Mouse (Mus musculus): ENCODE measurements around the gene Nubp2. TPM values are rescaled to one million over a fixed set of nuclear protein-coding genes. Genes with fewer than 3 reads are reported as not detected.

The Nubp2 gene
- polyA plus RNA-seq, 1 experiment: 38.5 TPM

GRCm38 (mm10) chr17:24892785-24893184 lies 6.6 kb upstream of the Nubp2 start:
- peaks cover 5% of the 10 kb centered on the region for H3K36me3 ChIP-seq (ENCODE audit: control insufficient read depth, insufficient read depth)
- peaks cover 12% of the 10 kb centered on the region for H3K79me2 ChIP-seq (ENCODE audit: control insufficient read depth, insufficient read depth)
- no peak overlapping the region for H3K4me3 ChIP-seq
- no peak overlapping the region for H3K4me2 ChIP-seq (ENCODE audit: low read depth)
- TF ChIP-seq POLR2AphosphoS2 (IDR thresholded peaks at IDR 0.05; ENCODE audit: insufficient read length, low read depth): peak; percentile 27
- TF ChIP-seq TCF12 (IDR thresholded peaks at IDR 0.05; ENCODE audit: insufficient read depth, poor library complexity, severe bottlenecking): no peak
- H3ac ChIP-seq (ENCODE audit: control insufficient read depth, insufficient read length): no peak overlapping the region
- H3K27me3 ChIP-seq (ENCODE audit: control insufficient read depth, insufficient read depth, insufficient read length): no peaks in the 10 kb centered on the region

DNA sequence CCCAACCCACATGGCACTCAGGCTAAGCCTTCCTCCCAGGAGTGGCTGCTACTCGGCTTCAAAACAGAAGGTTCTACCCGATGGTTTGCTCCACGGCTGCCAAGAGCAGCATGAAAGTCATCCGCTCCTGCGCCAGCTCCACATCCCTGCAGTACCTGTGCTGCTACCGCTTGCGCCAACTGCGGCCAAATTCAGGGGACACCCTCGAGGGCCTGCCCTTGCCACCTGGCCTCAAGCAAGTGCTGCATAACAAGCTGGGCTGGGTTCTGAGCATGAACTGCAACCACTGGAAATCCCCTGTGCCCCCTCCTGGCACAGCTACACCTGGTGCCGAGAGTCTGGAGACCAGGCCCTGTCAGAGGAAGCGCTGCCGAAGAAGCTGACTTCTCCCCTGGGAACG lies 5.2 kb upstream of the Nubp2 start:
- no peak overlapping the region for H3ac ChIP-seq (ENCODE audit: control insufficient read depth, insufficient read length)
- no peak overlapping the region for H3K4me2 ChIP-seq (ENCODE audit: low read depth)
- H3K36me3 ChIP-seq (ENCODE audit: control insufficient read depth, insufficient read depth): peaks cover 5% of the 10 kb centered on the region
- peaks cover 18% of the 10 kb centered on the region for H3K79me2 ChIP-seq (ENCODE audit: control insufficient read depth, insufficient read depth)
- H3K27me3 ChIP-seq (ENCODE audit: control insufficient read depth, insufficient read depth, insufficient read length): no peaks in the 10 kb centered on the region
- H3K4me3 ChIP-seq: no peak overlapping the region
- no peak for TF ChIP-seq E2F4 (IDR thresholded peaks at IDR 0.05; ENCODE audit: insufficient read depth)
- TF ChIP-seq REST (IDR thresholded peaks at IDR 0.05; ENCODE audit: insufficient read depth, insufficient read length): no peak
- no peak for TF ChIP-seq SRF (IDR thresholded peaks at IDR 0.05; ENCODE audit: control insufficient read depth, insufficient read length, low read depth)
- TF ChIP-seq MYOG (IDR thresholded peaks at IDR 0.05; ENCODE audit: control insufficient read depth in 1 of 3, insufficient read depth in 1 of 3, insufficient read length in 2 of 3, low read depth in 2 of 3): no peak
- no peak for TF ChIP-seq CEBPB (IDR thresholded peaks at IDR 0.05; ENCODE audit: insufficient read depth, poor library complexity, severe bottlenecking)
- no peak for TF ChIP-seq MYOD1 (IDR thresholded peaks at IDR 0.05; ENCODE audit: control insufficient read depth in 1 of 3, insufficient read length in 2 of 3, low read depth in 2 of 3)
- TF ChIP-seq TCF12 (IDR thresholded peaks at IDR 0.05; ENCODE audit: insufficient read depth, poor library complexity, severe bottlenecking): no peak
- no peak for TF ChIP-seq USF1 (IDR thresholded peaks at IDR 0.05; ENCODE audit: low read depth)
- TF ChIP-seq POLR2AphosphoS2 (IDR thresholded peaks at IDR 0.05; ENCODE audit: insufficient read length, low read depth): no peak
- TF ChIP-seq TCF3 (IDR thresholded peaks at IDR 0.05; ENCODE audit: insufficient read length, low read depth): no peak

DNA sequence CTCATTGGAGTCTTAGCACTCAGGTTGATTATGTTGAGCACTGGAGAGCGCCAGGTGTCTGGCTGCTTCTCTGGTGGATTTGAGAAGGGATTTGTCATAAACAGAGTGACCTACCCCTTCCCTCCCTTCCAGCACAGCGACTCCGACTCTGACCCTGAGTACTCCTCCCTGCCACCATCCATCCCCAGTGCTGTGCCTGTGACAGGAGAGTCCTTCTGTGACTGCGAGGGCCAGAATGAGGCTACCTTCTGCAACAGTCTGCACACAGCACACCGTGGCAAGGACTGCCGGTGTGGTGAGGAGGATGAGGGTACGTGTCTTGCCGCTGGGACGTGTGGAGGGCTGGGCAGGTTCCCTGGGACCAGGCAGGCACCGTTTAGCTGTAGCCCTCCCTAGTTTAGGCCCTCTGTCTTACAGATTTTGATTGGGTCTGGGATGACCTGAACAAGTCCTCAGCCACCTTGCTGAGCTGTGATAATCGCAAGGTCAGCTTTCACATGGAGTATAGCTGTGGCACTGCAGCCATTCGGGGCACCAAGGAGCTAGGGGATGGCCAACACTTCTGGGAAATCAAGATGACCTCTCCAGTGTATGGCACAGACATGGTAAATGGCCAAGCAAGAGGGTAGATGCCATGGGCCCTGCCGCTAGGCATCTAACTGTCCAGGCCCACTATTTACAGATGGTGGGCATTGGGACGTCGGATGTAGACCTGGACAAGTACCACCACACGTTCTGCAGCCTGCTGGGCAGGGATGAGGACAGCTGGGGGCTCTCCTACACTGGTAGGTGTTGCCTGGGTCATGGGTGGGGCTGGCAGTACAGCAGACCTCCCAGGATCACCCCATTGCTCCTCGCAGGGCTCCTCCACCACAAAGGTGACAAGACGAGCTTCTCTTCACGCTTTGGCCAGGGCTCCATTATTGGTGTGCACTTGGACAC lies 4.3 kb upstream of the Nubp2 start:
- H3K36me3 ChIP-seq (ENCODE audit: control insufficient read depth, insufficient read depth): peaks cover 5% of the 10 kb centered on the region

GRCm38 (mm10) chr17:24888862-24889261 lies 2.7 kb upstream of the Nubp2 start:
- Histone ChIP-seq H3K4me2 (ENCODE audit: low read depth) (no peak overlapping the region), H3K27me3 (ENCODE audit: control insufficient read depth, insufficient read depth, insufficient read length) (no peaks in the 10 kb centered on the region), H3K4me3 (no peak overlapping the region), H3K36me3 (ENCODE audit: control insufficient read depth, insufficient read depth) (peaks cover 5% of the 10 kb centered on the region), H3K79me2 (ENCODE audit: control insufficient read depth, insufficient read depth) (peaks cover 9% of the 10 kb centered on the region), H3ac (ENCODE audit: control insufficient read depth, insufficient read length) (no peak overlapping the region)
- TF ChIP-seq MYOG (IDR thresholded peaks at IDR 0.05; ENCODE audit: control insufficient read depth in 1 of 3, insufficient read depth in 1 of 3, insufficient read length in 2 of 3, low read depth in 2 of 3): no peak
- no peak for TF ChIP-seq REST (IDR thresholded peaks at IDR 0.05; ENCODE audit: insufficient read depth, insufficient read length)
- no peak for TF ChIP-seq MYOD1 (IDR thresholded peaks at IDR 0.05; ENCODE audit: control insufficient read depth in 1 of 3, insufficient read length in 2 of 3, low read depth in 2 of 3)
- no peak for TF ChIP-seq TCF12 (IDR thresholded peaks at IDR 0.05; ENCODE audit: insufficient read depth, poor library complexity, severe bottlenecking)
- TF ChIP-seq POLR2A (IDR thresholded peaks at IDR 0.05; ENCODE audit: insufficient read length, low read depth): peak; percentile 39
- peak; percentile 98 for TF ChIP-seq POLR2AphosphoS2 (IDR thresholded peaks at IDR 0.05; ENCODE audit: insufficient read length, low read depth)

More for the DNA sequence above, 4.3 kb upstream of the Nubp2 start:
- Histone ChIP-seq H3K4me2 (ENCODE audit: low read depth) (no peak overlapping the region), H3K27me3 (ENCODE audit: control insufficient read depth, insufficient read depth, insufficient read length) (no peaks in the 10 kb centered on the region), H3ac (ENCODE audit: control insufficient read depth, insufficient read length) (no peak overlapping the region), H3K79me2 (ENCODE audit: control insufficient read depth, insufficient read depth) (peaks cover 18% of the 10 kb centered on the region), H3K4me3 (no peak overlapping the region)
- TF ChIP-seq POLR2AphosphoS2 (IDR thresholded peaks at IDR 0.05; ENCODE audit: insufficient read length, low read depth) (peak; percentile 86), MYOD1 (IDR thresholded peaks at IDR 0.05; ENCODE audit: control insufficient read depth in 1 of 3, insufficient read length in 2 of 3, low read depth in 2 of 3) (no peak), POLR2A (IDR thresholded peaks at IDR 0.05; ENCODE audit: insufficient read length, low read depth) (peak; percentile 34)

- Histone ChIP-seq H3K27me3 (ENCODE audit: control insufficient read depth, insufficient read depth, insufficient read length) (no peaks in the 10 kb centered on the region), H3K4me2 (ENCODE audit: low read depth) (peak overlapping the region; percentile 94), H3K36me3 (ENCODE audit: control insufficient read depth, insufficient read depth) (peaks cover 4% of the 10 kb centered on the region), H3ac (ENCODE audit: control insufficient read depth, insufficient read length) (peak overlapping the region; percentile 82), H3K79me2 (ENCODE audit: control insufficient read depth, insufficient read depth) (peaks cover 6% of the 10 kb centered on the region), H3K4me3 (peak overlapping the region; percentile 70)
- peak; percentile 70 for TF ChIP-seq POLR2AphosphoS2 (IDR thresholded peaks at IDR 0.05; ENCODE audit: insufficient read length, low read depth)
- TF ChIP-seq MYOD1 (IDR thresholded peaks at IDR 0.05; ENCODE audit: control insufficient read depth in 1 of 3, insufficient read length in 2 of 3, low read depth in 2 of 3): no peak
Measured at GRCm38 (mm10) chr17:24887291-24888080, 1.3 kb upstream of the Nubp2 start.
